Mouse (Mus musculus): ENCODE results near the gene Snx1.
A peak's percentile ranks its signal among the peaks of the same experiment; 100 is the strongest.

Gene Snx1

DNA sequence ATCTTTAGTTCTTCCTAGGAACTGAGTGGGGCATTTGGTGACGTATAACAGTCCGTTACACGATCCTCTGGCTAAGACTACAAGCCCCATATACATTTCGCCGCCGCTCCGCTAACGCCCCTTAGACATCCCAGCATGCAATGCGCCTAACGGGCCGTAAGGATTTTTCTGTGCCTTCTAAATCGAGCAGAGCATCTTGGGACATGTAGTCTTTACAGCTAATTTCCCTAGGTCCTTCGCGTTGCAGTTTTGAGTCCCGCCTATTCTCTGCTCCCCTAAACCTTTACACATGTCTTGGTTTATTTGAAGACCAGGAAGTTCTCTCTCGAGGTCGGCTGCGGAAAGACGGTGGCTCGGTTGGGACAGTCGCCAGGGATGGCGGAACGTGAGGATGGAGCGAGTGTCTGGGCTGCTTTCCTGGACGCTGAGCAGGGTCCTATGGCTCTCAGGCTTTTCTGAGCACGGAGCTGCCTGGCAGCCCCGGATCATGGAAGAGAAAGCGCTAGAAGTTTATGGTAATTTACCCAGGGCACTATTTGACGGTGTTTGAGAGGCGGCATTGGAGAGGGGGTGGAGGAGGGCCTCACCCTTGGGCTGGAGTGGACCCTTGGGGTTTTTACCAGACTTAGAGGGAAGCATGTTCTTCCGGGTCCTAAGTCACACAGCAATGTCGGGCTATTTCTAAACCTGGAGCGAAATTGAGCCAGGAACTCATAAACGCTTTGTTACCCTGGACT, at the start of gene Snx1, which contains the start of gene Ciao2a:
Gene Snx1 (minus strand): TSS at position 132 of the 737 bp plus-strand sequence.
Gene Ciao2a (plus strand): TSS at position 156 of the 737 bp plus-strand sequence.
- peak; percentile 97 for DNase-seq

DNA sequence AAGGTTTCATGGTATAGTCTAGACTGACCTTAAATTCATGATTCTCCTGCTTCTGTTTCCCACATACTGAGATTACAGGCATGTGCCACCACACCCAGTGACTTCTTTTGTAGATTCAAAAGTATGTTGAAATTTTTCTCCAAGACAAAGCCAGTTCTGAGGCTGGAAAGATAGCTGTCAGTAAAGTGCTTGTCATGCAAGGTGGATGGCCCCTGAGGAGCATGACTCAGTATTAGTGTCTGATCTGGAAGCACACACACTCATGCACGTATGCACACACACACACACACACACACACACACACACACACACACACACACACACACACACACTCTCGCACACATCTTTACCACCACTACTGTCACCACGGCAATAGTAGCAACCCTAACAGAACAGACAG, 48.6 kb upstream of the Snx1 start:
- no peak for DNase-seq

DNA sequence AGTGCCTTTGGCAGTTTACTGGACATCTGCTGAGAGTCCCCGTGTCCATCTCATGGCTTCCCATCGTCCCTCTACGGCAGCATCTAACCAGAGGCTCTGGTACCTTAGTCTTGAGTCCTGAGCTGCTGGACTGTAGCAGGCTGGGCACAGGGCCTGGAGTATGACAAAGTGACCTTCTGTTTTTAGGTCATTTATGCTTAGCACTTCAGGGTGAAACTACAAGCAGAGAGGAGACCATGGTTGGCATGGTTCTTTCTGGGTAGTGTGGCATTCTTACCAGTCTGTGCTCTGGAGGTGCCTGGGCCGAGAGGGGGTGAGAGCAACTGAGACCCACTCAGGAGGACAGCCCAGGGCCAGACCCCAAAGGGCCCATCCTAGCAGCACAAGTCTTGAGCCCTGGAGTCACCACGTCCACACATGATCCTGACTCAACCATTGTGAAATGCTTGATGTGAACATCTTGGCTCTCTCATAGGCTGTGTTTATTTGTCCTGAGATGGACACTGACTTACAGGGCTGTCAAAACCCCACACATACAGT, 47.0 kb upstream of the Snx1 start:
- no peak for DNase-seq

DNA sequence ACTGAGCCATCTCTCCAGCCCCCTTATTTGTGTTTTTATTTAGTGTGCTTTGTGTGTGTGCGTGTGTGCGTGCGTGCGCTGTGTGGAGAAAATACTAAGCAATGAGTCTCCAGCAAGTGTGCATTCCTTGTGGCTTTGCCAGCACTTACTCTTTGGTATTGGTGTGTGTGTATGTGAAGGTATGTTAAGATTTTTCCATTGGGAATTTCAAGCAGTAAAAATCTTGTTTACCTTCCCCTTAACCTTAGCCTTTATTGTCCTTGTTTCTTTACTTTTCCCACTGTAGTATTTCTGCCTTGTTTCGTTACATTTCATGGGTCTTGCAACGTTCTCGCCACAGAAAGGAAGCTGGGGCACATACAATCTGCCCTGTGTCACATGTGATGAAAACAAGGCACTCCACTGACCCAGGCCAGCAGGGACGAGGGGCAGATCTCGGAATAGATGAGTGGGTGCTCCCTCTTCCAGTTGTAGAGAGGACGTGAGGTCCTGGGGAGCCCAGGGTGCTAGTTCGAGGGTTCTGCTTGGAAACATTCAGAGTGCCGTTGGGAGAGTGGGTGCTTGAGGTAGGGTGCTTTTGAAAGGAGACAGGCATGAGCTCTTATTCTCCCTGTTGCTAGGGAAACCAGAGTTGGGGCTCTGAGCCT, 45.0 kb upstream of the Snx1 start:
- no peak for DNase-seq

DNA sequence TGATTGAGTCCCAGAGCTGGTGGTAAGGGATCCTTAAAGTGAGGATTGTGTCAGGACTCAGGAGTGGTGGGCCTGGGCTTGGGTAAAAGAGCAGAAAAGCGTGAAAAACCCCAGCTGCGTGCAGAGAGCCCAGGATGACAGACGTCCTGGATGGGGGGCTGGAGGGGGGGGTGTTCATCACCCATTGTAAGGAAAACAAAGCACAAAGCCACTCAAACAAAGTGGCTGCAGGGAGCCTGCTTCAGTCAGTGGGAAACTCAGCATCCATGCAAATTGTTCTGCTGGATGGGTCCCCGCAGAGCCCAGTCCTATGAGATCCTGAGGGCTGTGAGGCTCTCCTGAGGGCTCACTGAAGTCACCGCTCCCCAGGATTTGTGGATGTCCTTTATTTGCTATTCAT, 44.1 kb upstream of the Snx1 start:
- peak; percentile 12 for DNase-seq

DNA sequence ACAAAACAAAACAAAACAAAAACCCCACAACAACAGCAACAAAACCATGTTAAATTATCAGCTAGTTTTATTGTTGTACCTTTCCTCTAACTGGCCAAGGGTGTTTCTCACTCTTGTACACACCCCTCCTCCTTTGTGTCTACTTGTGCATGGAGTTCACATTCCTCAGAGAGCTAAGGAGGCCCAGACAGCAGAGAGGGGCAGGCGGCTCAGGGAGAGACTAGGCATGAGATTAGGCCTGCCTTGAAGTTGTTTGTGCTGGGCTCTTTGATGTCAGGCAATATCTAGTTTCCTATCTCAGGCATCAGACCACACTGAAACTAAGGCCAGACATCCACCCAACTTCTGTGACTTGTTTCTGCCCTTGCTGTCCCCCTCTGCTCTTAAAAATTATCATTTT, 41.8 kb upstream of the Snx1 start:
- no peak for DNase-seq

DNA sequence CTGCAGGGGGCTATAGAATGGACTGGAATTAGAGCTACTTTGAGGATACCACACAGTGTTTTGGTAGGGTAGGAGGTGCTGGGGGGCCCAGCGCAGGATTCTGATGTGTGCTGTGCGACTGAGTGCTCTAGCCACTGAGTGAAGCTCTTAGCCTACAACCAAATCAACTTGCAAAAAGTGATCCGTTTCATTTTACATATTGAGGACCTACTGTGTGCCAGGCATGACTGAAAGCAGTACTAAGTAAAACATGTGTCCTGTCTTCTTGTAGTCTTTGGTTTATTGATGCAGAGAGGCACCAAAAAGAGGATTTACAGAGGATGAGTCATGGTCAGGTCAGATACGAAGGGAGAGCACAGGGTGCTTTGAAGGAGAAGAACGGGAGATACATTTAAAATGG, 40.8 kb upstream of the Snx1 start:
- DNase-seq = no peak

DNA sequence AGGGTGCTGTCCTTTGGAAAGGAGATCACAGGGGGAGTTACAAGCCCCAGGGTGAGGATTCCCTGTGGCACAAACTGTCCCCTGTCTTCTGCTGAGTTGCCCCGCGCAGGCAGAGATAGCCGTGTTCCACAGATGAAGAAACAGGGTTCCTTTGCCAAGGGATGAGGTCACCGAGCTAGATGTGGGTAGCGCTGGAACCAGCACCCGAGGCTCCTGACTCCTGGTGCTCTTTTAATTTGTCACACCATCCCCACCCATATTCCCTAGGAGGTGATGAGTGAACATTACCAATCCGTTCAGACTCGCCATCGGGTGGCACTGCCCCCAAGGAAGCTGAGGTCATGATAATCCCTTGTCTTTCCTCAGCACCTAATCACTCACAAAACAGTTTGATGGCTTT, 36.6 kb upstream of the Snx1 start:
- DNase-seq = no peak

DNA sequence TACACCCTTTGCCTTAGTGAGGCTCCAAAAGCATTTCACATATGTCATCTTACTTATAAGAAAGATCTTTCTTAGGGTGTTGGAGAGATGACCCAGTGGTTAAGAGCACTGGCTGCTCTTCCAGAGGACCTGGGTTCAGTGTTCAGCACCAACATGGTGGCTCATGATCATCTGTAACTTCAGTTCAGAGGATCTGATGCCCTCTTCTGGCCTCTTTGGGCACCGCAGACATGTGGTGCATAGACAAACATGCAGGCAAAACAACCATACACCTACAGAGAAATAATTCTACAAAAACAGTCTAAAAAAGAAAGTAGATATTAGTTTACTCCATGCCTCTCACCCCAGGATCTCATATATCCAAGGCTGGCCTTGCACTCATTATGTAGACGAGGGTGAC, 33.8 kb upstream of the Snx1 start:
- no peak for DNase-seq

DNA sequence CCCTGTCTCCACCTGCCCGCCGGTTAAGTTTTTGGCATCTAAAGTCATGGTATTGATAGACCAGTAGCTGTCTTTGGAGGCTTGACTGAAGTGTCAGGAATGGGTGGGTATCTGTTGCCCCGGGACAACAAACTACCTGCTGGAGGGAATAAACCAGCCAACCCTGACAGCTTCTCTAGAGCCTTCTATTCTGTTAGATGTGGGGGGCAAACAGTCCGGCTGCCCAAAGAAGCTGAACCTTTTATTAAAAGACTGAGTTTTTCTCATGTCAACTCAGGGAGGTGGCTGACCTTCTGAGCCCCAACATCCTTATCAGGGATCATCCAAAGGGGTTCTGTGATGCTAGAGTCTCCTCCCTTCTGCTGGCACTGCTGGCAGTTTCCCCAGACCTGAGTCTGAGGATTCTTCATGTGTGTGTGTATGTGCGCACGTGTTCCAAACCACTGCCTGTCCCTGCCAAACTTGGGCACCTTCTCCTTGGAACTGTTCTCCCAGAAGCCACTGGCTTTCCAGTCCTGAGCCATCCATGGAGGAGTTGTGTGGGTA, 32.6 kb upstream of the Snx1 start:
- DNase-seq = no peak

DNA sequence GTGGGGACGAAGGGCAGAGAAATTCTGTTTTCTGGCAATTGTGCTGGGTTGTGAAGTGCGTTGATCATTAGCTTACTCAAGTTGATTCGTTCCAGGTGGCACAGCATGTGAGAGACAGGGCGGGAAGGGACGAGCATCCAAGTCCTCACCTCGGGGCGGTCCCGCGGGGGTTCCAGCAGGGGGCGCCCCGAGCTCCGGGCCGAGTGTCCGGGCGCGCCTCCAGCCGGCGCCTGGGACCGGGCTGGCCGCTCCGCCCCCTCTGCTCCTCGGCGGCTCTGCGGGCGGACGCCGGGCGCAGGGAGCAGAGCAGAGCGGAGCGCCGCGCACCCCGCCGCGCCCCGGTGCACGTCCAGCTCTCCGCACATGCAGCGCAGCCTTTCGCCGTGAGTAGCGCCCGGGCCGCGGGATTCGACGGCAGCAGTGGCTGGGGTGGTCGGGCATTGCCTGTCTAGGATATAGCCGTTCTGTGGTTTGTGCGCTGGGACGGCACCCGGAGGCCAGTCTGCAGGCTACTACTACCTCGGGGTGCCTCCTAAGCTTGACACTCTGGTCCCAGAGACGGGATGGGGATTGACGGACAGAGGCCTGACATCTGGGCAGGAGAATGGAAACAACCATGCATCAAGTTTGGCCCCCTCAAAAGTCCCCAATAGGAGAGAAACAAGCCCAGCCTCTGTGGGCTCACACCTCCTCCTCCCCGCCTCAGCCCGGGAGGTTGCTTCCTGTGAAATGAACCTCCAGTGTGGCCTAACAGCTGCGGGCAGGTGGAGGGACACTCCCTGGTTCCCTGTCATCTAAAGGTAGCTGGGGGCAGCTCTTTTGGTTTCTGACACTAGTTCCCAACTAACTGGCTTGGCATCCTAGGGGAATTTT, 31.8 kb upstream of the Snx1 start, which contains the start of gene Dapk2:
Gene Dapk2 (plus strand): TSS at position 266 of the 873 bp plus-strand sequence.
- peak; percentile 51 for DNase-seq

DNA sequence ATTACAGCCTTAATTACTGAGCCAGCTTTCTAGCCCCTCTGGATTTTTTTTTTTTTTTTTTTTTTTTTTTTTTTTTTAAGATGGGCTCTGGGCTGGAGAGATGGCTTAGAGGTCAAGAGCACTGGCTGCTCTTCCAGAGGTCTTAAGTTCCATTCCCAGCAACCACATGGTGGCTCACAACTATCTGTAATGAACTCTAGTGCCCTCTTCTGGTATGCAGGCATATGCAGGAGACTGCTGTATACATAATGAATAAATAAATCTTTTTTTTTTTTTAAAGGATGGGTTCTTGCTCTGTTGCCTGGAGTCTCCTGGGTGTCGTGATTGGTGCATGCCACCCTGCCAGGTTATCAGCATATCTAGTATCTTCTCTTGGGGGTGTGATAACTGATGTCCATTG, 29.1 kb upstream of the Snx1 start:
- no peak for DNase-seq

DNA sequence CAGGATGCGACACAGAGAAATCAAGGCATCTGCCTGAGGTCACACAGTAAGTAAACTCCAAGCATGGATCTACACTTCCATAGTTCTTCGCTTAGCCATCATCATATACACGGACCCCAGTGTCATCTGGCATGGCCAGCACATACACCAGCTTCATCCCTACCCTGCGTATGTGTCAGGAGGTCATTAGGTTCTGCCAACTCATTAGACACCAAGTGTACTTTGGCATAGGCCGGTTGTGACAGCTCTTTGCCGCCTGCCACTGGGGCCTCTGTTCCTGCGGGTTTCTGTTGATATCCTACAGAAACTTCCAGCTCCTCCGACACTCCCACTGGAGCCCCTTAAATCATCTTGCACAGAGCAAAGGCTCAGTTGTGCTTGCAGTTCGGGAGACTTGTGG, 27.6 kb upstream of the Snx1 start:
- no peak for DNase-seq

DNA sequence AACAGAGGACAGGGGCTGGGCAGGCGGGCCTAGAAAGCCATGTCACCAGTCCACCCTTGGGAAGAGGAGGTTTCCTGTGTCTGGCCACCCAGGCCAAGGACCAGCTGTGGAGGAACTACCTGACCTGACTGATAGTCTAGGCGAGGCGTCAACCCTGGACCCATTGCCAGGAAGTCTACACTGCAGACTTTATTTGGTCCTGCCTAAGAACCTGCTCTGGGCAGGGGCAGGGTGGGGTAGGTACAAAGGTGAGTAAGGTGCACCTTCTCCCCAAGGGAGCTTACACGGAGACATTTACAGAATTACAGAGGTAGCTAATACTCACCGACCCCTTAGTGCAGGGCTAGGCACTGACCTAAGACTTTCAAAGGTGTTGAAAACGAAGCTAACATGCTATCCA, 27.2 kb upstream of the Snx1 start:
- no peak for DNase-seq

DNA sequence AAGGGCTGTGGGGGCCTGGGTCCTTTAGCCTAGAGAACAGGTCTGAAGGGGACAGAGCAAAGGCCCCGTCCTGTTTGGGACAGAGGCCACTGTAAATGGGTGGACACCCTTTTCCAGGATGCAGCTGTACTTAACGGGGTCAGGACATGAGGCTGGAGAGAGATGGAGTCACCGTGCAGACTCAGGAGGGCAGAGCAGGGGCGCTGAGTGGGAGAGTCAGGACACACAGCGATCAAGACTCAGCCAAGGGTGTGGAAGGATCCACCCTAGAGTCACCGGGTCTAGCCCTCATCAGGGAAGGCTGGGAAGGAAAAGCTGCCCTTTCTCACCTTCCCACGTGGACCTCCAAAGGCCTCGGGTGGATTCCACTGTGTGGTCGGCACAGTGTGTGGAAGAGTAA, 25.6 kb upstream of the Snx1 start:
- DNase-seq = no peak

DNA sequence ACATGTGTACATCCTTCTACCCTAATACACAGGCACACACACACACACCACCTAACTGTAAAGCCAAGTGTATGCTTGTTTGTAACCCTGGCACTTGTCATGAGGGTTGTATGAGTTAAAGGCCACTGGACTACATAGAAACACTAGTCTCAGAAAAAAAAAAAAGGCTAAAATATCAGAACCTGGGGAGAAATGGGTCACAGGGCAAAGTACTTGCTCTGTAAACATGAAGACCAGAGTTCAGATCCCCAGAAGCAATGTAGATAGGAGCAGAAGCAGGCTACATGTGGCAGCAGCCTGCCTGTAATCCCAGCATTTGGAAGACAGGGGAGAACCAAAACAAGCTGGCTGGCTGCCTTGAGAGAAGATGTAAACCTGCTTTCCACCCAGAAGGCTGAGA, 19.8 kb upstream of the Snx1 start:
- DNase-seq = no peak

DNA sequence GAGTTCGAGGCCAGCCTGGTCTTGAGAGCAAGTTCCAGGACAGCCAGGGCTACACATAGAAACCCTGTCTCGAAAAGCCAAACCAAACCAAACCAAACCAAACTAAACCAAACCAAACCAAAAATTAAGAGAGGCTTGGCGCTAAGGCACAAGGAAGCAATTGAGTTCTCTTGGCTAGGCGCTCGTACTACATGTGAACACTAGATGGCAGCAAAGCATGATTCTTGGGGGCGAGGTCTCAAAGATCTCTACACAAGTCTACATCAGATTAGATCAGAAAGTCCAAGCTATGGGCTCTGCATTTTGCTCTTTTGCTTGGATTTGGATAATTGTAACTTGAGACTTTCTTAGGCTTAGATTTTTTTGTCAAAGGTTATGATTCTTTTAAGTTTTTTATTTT, 17.9 kb upstream of the Snx1 start:
- DNase-seq = peak; percentile 58

DNA sequence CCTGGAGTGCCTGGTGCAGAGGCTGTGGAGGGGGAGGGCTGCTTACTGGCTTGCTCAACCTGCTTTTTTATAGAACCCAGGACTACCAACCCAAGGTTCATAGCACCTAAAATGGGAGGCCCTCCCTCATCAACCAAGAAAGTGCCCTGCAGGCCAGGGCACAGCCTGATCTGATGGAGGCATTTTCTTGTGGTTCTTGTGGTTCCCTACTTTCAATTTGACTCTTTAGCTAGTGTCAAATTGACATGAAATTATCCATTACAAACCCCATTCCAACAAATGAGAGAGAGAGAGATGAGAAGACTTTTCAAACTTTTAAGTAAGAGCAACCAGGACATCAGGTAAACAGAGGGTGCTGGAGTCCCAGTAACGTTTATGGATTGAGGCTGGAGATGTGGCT, 15.9 kb upstream of the Snx1 start:
- no peak for DNase-seq

DNA sequence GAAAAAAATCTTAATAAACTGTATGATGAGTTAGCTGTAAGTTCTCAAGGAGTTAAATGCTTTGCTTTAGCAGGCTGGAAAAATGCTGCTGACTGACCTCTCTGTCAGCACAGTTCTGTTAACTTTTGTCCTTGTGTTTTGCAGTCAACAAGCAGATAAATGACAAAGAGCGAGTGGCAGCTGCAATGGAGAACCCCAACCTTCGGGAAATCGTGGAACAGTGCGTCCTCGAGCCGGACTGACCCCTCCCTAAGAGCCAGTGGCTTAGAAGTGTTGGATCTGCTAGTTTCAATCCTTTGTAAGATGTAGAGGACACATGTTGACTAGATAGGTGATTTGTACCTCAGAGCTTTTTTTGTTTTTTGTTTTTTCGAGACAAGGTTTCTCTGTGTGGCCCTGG, 11.8 kb upstream of the Snx1 start:
- DNase-seq = no peak

DNA sequence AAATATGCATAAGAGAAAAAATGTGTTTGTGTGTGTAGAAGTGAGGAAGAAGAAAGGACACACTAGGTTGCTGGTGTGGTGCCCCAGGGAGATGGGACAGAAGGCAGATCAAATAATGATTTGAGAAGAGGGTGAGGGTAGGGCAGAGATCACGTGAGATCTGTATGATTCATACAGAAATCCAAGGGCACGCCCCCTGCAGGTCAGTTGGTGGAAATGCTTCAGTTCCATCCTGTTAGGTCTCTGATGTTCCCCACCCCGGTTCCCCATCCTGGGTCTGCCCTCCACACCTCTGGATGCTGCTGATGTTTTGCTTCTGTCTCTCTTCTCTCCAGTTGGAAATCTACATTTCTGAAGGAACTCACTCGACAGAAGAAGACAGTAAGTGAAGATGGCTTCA, 9.6 kb upstream of the Snx1 start:
- no peak for DNase-seq

DNA sequence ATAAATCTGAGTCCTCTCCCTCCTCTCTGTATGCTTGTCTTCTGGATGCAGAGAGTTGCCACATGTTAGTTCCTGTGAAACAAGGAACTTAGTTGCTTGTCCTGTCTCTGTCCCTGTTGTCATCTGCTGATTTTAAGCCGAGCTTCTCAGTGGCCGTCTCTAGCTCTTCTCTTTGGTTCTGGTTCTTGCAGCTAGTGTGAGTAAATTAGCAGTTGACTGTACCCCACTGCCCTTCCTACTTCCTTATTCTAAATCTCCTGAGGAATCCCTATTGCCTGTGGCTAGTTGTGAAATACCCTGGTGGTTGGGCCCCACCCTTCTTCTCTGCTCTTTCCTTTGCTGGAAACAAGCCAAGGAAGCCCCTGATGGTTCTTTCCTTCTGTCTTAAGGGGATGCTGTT, 5.1 kb upstream of the Snx1 start:
- DNase-seq = peak; percentile 45

DNA sequence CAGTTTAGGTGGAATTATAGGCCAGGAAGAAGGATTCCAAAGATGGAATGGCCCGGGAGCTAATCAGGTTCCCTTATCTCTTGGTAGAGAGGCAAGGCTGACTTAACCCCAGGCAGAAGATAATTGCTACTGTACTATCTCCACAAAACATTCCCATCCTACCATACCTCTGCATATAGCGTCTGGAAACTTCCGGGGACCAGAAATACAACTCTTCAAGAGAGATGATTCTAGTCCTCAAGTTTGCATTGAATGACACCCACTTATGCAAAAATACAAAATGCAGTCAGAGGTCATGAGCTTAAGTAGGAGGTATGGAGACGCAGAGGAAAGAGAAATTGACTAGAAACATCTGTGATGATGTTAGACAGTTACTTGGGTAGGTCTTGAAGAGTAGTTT, 1.5 kb upstream of the Snx1 start:
- no peak for DNase-seq

DNA sequence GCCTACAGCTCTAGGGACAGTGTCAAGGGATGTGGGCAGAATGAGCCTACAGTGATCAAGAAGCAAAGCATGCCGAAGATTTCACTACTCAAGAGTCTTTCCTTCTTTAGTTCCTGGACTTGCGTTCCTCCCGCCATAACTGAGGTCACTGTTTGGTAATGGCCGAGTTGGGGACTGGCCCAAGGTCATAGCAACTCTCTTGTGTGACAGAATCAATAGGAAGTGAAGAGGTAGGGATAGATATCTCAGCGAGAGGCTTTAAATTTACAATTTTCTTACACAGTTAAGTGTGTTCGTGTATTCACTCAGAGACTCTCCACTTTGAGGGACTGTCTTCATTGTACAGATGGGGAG, 783 bp upstream of the Snx1 start:
- no peak for DNase-seq

Data from layer of hippocampus, adult 9-11 months (tissue).